In genomic region chr6:47350100-47350690, GRCm38 (mm10) we compare ENCODE assay signal across 18 mouse cellular contexts.
"Had no signal": no experiment of that assay in that cellular context is flagged by ENCODE, and none has a peak within 500 bp of the region (broad histone marks: within the 10 kb centered on the region; RNA-seq: fewer than 3 reads in every experiment).

No protein-coding gene starts in this region.

- H3K27me3 ChIP-seq: limb, embryonic 13.5 days; liver, embryonic 15.5 days; megakaryocyte, embryonic 14.5 days; midbrain, embryonic 15.5 days; stomach, embryonic 15.5 days had no signal

- H3K4me2 ChIP-seq: limb, embryonic 13.5 days; liver, embryonic 11.5 days; liver, embryonic 15.5 days; midbrain, embryonic 11.5 days; midbrain, embryonic 15.5 days; stomach, embryonic 15.5 days had no signal

- ATAC-seq: lung, postnatal 0 days; midbrain, embryonic 15.5 days had no signal

- H3K9ac ChIP-seq: limb, embryonic 13.5 days; liver, embryonic 15.5 days; midbrain, embryonic 15.5 days; stomach, embryonic 15.5 days had no signal

- DNase-seq: kidney, adult 11 months; kidney, adult 9 months; kidney, postnatal 10 days; kidney, postnatal 4 days; left cerebral cortex, postnatal 4 days; lung, adult 2 months; right cerebral cortex, postnatal 14 days; thymus, postnatal 14 days had no signal

- H3K9me3 ChIP-seq: liver, embryonic 15.5 days; midbrain, embryonic 15.5 days; stomach, embryonic 15.5 days had no signal

- H3K27ac ChIP-seq: layer of hippocampus, adult 2 months; limb, embryonic 13.5 days; liver, embryonic 15.5 days; macrophage; midbrain, embryonic 15.5 days; stomach, embryonic 15.5 days had no signal

- H3K4me3 ChIP-seq: layer of hippocampus, adult 2 months; limb, embryonic 13.5 days; liver, embryonic 15.5 days; megakaryocyte, embryonic 14.5 days; midbrain, embryonic 15.5 days; stomach, embryonic 15.5 days had no signal

- H3K36me3 ChIP-seq: limb, embryonic 13.5 days; liver, embryonic 15.5 days; midbrain, embryonic 15.5 days; stomach, embryonic 15.5 days had no signal

- H3K4me1 ChIP-seq: limb, embryonic 13.5 days; liver, embryonic 15.5 days; stomach, embryonic 15.5 days had no signal
